Mouse (Mus musculus) bone marrow, adult 2 months (tissue): ENCODE measurements around the gene Smyd1. TPM values are rescaled to one million over a fixed set of nuclear protein-coding genes. Genes with fewer than 3 reads are reported as not detected.

Experiments used
- H3K27ac ChIP-seq: fragments of 200-500 bp; 2 replicates; pipeline ENCODE4 v1.5.1; 2012; ENCODE audit warnings: low read depth, mild to moderate bottlenecking, control low read depth, inconsistent platforms, low read length; ENCODE audit not compliant: control insufficient read depth, poor library complexity, insufficient read depth
- H3K4me1 ChIP-seq: fragments of 200-500 bp; 2 replicates; pipeline ENCODE4 v1.6.1; 2011; ENCODE audit warnings: low read length; ENCODE audit not compliant: control insufficient read depth, insufficient read depth
- H3K4me3 ChIP-seq: fragments of 200-500 bp; replicated peaks from 2 replicates; pipeline ENCODE3; 2011; ENCODE audit warnings: mild to moderate bottlenecking, low read depth, low read length, control low read depth; ENCODE audit not compliant: control insufficient read depth
- CTCF ChIP-seq: fragments of 200-500 bp; IDR thresholded peaks from 2 replicates; pipeline ENCODE4 v1.5.1; 2011; ENCODE audit warnings: low read length, control low read depth; ENCODE audit not compliant: control insufficient read depth, insufficient read depth
- POLR2A ChIP-seq: fragments of 200-500 bp; IDR thresholded peaks from 2 replicates; pipeline ENCODE4 v1.6.1; 2011; ENCODE audit warnings: low read depth, mild to moderate bottlenecking, control low read depth, low read length, borderline replicate concordance; ENCODE audit not compliant: control insufficient read depth
- WGBS: fragments of 180-500 bp; shearing (Covaris S2); methylation state at CpG from one replicate; pipeline ENCODE4 v1.1.7; 2018; 5-methylcytosine and 5-hydroxymethylcytosine counted together
- polyA plus RNA-seq: library from polyadenylated mRNA; stranded (reverse); fragments of >200 nt; gene quantifications from 2 replicates; pipeline ENCODE4 v1.2.4, GENCODE M21; 2011; ENCODE audit warnings: low replicate concordance; ENCODE audit not compliant: missing spikeins, insufficient read depth, insufficient read length

The Smyd1 gene
- polyA plus RNA-seq, 1 experiment, result 0.45 TPM

GRCm38 (mm10) chr6:71240831-71241230 lies 81.2 kb downstream of the Smyd1 start:
- Histone ChIP-seq H3K4me1 (no peaks in the 10 kb centered on the region), H3K4me3 (no peak overlapping the region), H3K27ac (no peak overlapping the region)
- WGBS, result 88% methylated on average over 7 of the region's 7 CpGs
- TF ChIP-seq CTCF, result no peak
- TF ChIP-seq POLR2A, result no peak

GRCm38 (mm10) chr6:71239069-71239750 lies 82.8 kb downstream of the Smyd1 start:
- TF ChIP-seq CTCF (no peak), POLR2A (no peak)
- WGBS, result 87% methylated on average over 26 of the region's 26 CpGs
- no peak overlapping the region for H3K4me3 ChIP-seq
- H3K4me1 ChIP-seq, result no peaks in the 10 kb centered on the region
- H3K27ac ChIP-seq, result no peak overlapping the region

GRCm38 (mm10) chr6:71237031-71237431 lies 85.0 kb downstream of the Smyd1 start:
- Histone ChIP-seq H3K4me1 (no peaks in the 10 kb centered on the region), H3K4me3 (no peak overlapping the region), H3K27ac (no peak overlapping the region)
- 76% methylated on average over 6 of the region's 6 CpGs for WGBS
- TF ChIP-seq CTCF (no peak), POLR2A (no peak)

- no peak for TF ChIP-seq POLR2A
- no peak for TF ChIP-seq CTCF
- Histone ChIP-seq H3K4me3 (no peak overlapping the region), H3K4me1 (no peaks in the 10 kb centered on the region), H3K27ac (no peak overlapping the region)
- WGBS, result 80% methylated on average over 6 of the region's 6 CpGs
These were observed 85.5 kb downstream of the Smyd1 start for GRCm38 (mm10) chr6:71236506-71236905.

- no peak overlapping the region for H3K4me3 ChIP-seq
- H3K27ac ChIP-seq, result no peak overlapping the region
- TF ChIP-seq CTCF (no peak), POLR2A (no peak)
- no peaks in the 10 kb centered on the region for H3K4me1 ChIP-seq
- 74% methylated on average over 3 of the region's 3 CpGs for WGBS
These were observed 86.1 kb downstream of the Smyd1 start for GRCm38 (mm10) chr6:71235944-71236343.

- Histone ChIP-seq H3K4me1 (no peaks in the 10 kb centered on the region), H3K4me3 (no peak overlapping the region), H3K27ac (no peak overlapping the region)
- WGBS, result 58% methylated on average over 13 of the region's 13 CpGs
- no peak for TF ChIP-seq CTCF
- no peak for TF ChIP-seq POLR2A
These were observed 86.9 kb downstream of the Smyd1 start for GRCm38 (mm10) chr6:71235121-71235520.

- H3K27ac ChIP-seq, result no peak overlapping the region
- TF ChIP-seq CTCF (no peak), POLR2A (no peak)
- H3K4me3 ChIP-seq, result no peak overlapping the region
- 74% methylated on average over 7 of the region's 7 CpGs for WGBS
- no peaks in the 10 kb centered on the region for H3K4me1 ChIP-seq
These were observed 94.8 kb downstream of the Smyd1 start for GRCm38 (mm10) chr6:71227157-71227770.

- H3K4me1 ChIP-seq, result no peaks in the 10 kb centered on the region
- no peak overlapping the region for H3K4me3 ChIP-seq
- TF ChIP-seq CTCF (no peak), POLR2A (no peak)
- H3K27ac ChIP-seq, result no peak overlapping the region
- WGBS, result 69% methylated on average over 6 of the region's 6 CpGs
These were observed 95.5 kb downstream of the Smyd1 start for GRCm38 (mm10) chr6:71226544-71226943.
